Mouse (Mus musculus) adrenal gland, postnatal 36 days (tissue): ENCODE measurements around the gene Gm13697. TPM values are rescaled to one million over a fixed set of nuclear protein-coding genes. Genes with fewer than 3 reads are reported as not detected.
"Not testable (repeated sequence)": the region's sequence is repeated elsewhere in the genome, so short reads cannot be mapped to it uniquely, and the experiment has no call there.

Experiments
- DNase-seq, 2 experiments: peaks; one replicate each; pipeline ENCODE4 v3.0.0; 2021; ENCODE audit warnings: mixed read lengths in 1 of 2
- long read RNA-seq, 2 experiments: library from polyadenylated mRNA; stranded (forward); transcript quantifications; one replicate each; pipeline ENCODE4 v2.0.0; 2021; ENCODE audit warnings: borderline sequencing depth in 2 of 2
- total RNA-seq, 2 experiments: library from RNA; stranded (reverse); gene quantifications; 2 replicates each; pipeline ENCODE4 v1.2.3; 2021

Gene Gm13697
- 1 to 10 TPM; 1.5 to 1.7 TPM for total RNA-seq
- long read RNA-seq, experiment 1 = 0 reads
- long read RNA-seq, experiment 2 = 0 reads

DNA sequence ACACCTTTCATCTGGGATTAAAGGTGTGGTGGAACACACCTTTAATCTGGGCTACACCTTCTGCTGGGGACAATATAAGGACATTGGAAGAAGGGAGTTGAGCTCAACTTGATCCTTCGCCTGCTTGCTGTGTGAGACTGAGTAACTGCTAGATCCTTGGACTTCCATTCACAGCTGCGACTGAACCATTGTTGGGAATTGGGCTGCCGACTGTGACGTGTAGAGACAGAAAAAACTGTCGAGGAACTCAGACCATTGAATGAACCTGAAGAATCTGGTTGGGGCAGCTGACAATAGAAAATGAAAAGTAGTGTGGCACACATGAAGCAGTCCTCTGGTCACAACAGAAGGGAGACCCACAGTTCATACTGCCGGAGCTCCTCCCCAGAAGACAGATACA lies at the start of gene Gm13697:
Gene Gm13697, plus strand, starts transcription at position 301 of the 400 bp plus-strand sequence.
- DNase-seq = not testable (repeated sequence)

DNA sequence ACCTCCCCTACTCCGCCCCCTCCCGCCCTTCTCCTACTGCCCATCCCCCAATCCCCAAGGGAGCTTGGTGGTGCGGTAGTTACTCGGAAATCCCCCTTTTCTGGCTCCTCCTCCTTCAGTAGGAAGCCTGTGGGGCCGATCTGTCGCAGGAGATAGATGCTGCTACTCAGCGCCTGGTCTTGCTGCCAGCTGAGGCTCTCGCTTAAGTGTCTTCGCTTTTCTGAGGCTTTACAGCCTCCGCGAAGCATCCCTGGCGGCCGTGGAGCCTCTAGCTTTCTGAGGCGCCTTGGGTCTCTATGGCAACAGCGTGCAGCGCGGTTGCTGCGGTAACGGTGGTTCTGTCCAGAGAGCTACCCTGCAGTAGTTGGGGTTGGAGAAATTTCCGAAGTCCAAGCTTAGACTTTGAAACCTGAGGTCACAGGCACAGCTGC lies 43.6 kb upstream of the Gm13697 start, which contains the start of gene Zswim2:
Gene Zswim2, minus strand, starts transcription at position 298 of the 431 bp plus-strand sequence.
- peak; percentile 9 to 28 for DNase-seq

DNA sequence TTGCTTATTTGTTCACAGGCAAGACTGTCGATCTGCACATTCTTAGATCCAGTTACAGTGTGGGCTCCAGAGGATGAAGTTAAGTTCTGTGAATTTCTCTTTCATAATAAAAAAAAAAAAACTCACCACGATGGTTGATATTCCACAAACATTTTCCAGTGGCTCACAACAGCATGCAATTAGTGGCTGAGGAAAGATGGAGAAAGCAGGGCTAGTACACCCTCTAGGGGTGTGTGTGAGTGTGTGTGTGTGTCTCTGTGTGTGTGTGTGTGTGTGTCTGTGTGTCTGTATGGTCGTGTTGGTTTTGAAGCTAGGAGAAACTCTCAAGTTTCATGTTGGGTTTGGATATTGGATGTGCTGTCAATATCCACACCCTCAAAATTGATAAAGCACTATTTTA lies 43.2 kb upstream of the Gm13697 start:
- no peak for DNase-seq

DNA sequence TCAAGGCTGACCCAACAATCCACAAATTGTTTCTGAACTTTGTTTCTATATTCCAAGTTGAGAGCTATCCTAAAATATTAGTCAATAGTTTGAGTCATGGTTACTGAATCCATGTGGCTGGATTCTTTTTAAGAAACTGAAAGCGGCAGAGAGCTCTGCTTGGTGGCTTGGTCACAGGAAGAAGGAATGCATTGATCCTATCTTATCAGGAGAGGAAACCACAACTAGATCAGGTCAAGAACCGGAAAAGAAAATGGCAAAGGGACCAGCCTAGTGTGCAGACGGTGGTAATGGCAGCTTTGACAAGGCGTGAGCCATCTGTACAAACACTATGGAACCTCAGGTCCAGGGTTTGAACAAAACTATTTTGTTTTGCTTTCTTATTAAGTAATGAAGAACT lies 42.8 kb upstream of the Gm13697 start:
- no peak for DNase-seq

DNA sequence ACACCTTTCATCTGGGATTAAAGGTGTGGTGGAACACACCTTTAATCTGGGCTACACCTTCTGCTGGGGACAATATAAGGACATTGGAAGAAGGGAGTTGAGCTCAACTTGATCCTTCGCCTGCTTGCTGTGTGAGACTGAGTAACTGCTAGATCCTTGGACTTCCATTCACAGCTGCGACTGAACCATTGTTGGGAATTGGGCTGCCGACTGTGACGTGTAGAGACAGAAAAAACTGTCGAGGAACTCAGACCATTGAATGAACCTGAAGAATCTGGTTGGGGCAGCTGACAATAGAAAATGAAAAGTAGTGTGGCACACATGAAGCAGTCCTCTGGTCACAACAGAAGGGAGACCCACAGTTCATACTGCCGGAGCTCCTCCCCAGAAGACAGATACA lies 29.1 kb upstream of the Gm13697 start, which contains the start of gene Gm13698:
Gene Gm13698, plus strand, starts transcription at position 301 of the 400 bp plus-strand sequence.
- not testable (repeated sequence) for DNase-seq

DNA sequence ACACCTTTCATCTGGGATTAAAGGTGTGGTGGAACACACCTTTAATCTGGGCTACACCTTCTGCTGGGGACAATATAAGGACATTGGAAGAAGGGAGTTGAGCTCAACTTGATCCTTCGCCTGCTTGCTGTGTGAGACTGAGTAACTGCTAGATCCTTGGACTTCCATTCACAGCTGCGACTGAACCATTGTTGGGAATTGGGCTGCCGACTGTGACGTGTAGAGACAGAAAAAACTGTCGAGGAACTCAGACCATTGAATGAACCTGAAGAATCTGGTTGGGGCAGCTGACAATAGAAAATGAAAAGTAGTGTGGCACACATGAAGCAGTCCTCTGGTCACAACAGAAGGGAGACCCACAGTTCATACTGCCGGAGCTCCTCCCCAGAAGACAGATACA lies 23.3 kb upstream of the Gm13697 start, which contains the start of gene Gm13693:
Gene Gm13693, plus strand, starts transcription at position 301 of the 400 bp plus-strand sequence.
- DNase-seq = not testable (repeated sequence)

DNA sequence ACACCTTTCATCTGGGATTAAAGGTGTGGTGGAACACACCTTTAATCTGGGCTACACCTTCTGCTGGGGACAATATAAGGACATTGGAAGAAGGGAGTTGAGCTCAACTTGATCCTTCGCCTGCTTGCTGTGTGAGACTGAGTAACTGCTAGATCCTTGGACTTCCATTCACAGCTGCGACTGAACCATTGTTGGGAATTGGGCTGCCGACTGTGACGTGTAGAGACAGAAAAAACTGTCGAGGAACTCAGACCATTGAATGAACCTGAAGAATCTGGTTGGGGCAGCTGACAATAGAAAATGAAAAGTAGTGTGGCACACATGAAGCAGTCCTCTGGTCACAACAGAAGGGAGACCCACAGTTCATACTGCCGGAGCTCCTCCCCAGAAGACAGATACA lies 17.5 kb upstream of the Gm13697 start, which contains the start of gene Gm13695:
Gene Gm13695, plus strand, starts transcription at position 301 of the 400 bp plus-strand sequence.
- not testable (repeated sequence) for DNase-seq

DNA sequence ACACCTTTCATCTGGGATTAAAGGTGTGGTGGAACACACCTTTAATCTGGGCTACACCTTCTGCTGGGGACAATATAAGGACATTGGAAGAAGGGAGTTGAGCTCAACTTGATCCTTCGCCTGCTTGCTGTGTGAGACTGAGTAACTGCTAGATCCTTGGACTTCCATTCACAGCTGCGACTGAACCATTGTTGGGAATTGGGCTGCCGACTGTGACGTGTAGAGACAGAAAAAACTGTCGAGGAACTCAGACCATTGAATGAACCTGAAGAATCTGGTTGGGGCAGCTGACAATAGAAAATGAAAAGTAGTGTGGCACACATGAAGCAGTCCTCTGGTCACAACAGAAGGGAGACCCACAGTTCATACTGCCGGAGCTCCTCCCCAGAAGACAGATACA lies 11.7 kb upstream of the Gm13697 start, which contains the start of gene Gm13696:
Gene Gm13696, plus strand, starts transcription at position 301 of the 400 bp plus-strand sequence.
- not testable (repeated sequence) for DNase-seq

DNA sequence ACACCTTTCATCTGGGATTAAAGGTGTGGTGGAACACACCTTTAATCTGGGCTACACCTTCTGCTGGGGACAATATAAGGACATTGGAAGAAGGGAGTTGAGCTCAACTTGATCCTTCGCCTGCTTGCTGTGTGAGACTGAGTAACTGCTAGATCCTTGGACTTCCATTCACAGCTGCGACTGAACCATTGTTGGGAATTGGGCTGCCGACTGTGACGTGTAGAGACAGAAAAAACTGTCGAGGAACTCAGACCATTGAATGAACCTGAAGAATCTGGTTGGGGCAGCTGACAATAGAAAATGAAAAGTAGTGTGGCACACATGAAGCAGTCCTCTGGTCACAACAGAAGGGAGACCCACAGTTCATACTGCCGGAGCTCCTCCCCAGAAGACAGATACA lies 5.9 kb upstream of the Gm13697 start, which contains the start of gene Gm13694:
Gene Gm13694, plus strand, starts transcription at position 301 of the 400 bp plus-strand sequence.
- DNase-seq = not testable (repeated sequence)

DNA sequence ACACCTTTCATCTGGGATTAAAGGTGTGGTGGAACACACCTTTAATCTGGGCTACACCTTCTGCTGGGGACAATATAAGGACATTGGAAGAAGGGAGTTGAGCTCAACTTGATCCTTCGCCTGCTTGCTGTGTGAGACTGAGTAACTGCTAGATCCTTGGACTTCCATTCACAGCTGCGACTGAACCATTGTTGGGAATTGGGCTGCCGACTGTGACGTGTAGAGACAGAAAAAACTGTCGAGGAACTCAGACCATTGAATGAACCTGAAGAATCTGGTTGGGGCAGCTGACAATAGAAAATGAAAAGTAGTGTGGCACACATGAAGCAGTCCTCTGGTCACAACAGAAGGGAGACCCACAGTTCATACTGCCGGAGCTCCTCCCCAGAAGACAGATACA lies 5.7 kb downstream of the Gm13697 start, which contains the start of gene Gm13691:
Gene Gm13691, plus strand, starts transcription at position 301 of the 400 bp plus-strand sequence.
- not testable (repeated sequence) for DNase-seq

DNA sequence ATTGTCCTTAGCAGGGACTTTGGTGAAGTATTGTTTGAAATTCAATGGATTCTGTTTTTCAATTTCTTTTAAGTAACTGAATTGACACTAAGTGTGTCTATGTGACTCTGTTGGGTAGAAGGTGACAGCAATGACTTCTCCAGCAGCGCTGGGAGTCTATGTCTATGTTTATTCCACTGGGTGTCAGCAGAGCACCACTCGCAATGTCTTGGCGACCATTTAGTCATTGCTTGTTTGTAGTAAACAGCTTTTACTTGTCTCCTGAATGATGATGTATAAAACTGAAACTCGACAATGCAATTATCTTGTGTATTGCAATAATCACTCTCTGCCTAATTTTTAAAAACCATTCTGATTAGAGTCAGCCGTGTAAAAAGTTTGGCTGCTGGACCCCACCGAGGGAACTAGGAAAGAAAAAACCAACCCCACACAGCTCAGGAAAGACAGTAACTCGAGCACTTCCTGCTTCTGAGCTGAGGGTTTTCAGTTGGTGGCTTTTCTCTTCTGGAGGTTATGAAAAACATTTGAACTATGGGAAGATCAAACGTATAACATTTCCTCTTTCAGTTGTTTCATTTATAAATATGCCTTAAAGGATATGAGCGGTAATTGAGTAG lies 9.2 kb downstream of the Gm13697 start:
- DNase-seq = peak in 1 of 2 experiments; percentile 5

DNA sequence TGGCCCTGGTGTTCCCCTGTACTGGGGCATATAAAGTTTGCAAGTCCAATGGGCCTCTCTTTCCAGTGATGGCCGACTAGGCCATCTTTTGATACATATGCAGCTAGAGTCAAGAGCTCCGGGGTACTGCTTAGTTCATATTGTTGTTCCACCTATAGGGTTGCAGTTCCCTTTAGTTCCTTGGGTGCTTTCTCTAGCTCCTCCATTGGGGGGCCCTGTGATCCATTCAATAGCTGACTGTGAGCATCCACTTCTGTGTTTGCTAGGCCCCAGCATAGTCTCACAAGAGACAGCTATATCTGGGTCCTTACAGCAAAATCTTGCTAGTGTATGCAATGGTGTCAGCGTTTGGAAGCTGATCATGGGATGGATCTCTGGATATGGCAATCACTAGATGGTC lies 10.0 kb downstream of the Gm13697 start:
- DNase-seq = not testable (repeated sequence)

DNA sequence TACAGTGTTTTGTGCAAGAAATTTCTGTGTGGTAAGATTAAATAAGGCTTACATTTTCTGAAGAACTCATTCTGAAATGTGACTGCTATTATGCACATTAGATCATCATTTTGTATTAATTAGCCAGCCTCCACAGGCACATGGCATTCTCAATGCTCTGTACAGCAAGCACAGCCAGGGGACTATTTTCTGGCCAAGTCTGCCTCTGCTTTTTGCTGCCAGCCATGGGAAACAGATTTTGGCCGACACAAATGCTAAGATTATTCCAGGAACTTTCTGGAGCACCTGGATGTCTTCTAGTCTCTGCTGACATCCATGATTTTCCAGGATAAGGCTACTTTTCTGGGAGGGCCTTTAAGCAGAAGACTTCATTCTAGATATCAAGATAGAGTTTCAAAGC lies 24.4 kb downstream of the Gm13697 start:
- DNase-seq = no peak

DNA sequence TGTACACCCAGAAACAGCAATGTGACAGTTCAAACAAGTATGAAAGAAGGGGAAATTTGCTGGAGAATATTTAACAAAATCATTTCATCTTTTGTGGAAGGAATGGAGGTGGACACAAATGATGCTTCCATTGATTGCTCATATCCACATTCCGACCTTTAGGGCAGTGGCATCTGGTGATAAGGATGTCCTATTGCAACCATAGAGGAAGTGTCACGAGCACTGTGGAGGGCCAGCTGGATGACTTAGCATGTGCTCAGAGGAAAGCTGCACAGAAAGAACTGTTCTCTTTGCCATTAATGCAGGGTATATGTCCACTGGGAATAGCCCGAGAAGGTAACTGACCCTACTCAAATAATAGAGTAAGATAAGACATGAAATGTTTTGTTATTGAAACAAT lies 25.3 kb downstream of the Gm13697 start:
- DNase-seq = peak; percentile 0 to 4

DNA sequence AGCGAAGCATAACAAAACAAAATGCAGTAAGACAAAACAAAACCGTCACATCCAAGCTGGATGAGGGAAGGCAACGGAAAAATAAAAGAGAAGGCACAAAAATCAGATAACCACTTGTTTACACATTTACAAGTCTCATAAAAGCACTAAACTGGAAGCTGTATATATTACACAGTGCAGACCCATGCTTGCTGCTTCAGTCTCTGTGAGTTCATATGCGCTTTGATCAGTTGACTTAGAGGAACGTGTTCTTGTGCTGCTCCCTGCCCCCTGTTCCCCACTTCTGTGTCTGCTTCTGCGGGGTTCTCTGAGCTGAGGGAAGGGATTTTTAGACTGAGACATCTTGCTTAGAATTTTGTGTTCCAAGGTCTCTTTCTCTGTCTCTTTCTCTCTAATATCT lies 30.0 kb downstream of the Gm13697 start:
- DNase-seq = no peak

DNA sequence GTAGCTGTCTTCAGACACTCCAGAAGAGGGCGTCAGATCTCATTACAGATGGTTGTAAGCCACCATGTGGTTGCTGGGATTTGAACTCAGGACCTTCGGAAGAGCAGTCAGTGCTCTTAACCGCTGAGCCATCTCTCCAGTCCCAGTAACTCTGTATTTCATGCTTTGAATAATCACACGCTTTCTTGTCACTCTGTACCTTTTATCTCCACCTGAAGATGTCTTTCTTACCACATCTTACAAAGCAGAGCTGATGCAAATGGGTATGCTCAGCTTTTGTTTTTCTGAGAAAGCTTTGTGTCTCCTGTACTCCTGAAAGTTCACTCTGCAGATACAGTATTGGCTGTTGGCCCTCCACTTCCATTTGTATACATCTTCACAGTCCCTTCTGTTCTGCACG lies 31.7 kb downstream of the Gm13697 start:
- DNase-seq = not testable (repeated sequence)

DNA sequence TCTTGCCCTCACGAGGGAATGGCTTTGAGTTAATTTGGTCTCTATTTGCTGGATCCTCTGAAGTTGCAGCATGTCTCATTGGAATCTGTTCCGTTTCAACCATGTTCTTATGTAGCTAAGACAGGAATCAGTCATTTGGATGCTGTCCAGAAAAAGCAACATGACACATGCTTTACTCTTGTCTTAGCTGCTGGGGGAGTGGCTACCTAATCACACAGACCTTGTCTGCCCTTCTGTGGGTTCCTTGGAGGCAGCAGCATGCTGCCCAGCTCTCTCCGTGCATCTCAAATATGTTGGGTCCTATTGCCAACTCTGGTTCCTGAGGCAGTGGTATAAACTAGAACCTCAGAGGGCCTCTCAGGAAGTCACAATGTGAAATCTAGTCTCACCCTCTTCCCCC lies 33.8 kb downstream of the Gm13697 start:
- no peak for DNase-seq

DNA sequence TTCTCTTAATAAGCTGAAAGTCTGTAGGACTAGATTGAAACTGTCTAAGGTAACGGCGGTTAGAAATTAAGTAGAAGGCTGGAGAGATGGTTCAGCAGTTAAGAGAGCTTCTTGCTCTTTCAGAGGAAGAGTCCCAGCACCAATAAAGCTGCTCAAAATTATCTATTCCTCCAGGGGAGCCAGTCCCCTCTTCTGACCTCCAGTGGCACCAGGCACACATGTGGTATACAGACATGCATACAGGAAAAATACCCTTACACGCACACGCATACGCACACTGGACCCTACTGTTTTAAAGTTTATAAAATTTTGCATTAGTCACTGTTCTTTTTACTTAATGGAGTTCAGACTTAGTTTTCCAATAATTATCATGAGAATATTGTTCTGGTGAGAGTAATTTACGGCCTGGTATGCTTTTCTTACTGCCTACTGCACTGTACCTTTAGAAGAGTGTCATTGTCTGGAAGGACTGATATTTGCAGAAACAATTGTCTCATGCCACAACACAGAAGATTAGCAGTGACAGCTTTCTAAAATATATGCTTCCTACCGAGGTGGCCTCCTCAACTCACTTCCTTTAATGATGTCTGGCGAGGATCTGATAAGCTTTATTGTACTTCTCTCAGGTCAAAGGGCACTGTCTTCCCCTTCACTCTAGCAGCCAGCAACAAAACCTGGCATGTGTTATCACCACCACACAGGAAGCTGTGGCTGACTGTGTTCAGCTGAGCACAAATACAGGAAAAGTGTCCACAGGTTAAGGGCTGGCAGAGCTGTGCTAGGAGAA lies 35.2 kb downstream of the Gm13697 start:
- DNase-seq = peak; percentile 15 to 21

DNA sequence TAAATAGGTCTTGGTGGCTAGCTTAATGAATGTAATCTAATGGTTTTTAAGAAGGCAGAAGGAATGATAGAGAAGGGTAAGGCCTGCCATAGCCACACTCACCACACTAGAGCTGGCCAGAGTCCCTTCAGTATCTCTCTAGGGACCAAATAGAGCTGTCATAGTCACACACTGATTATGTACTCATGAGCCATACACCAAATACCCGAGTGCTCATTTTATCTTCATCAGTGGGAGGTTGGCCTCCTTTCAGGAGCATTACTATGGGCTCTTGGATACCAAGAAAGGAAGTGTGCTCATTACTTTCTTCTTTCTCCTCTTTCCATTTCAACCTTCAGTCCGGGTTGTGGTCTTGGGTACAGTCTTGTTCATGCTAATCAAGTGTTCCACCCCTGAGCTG lies 37.4 kb downstream of the Gm13697 start:
- DNase-seq = no peak

DNA sequence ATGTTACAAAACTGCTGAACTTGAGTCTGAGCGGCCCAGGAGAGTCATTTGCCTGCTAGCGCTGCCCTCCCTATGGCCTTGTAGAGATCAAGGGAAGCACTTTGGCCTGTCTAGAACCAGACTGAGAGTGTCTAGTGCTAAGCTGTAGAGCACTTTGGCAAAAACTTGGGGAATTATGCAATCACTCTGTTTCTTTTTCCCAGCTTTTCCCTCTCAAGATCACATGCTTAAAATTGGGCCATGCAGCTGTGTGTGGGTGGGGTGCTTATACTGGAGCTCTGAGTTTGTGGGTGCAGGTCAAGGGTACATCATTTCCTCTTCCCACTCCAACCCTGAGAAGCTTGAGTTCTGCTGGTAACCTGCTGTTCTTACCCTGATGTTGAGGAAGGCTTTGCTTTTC lies 38.4 kb downstream of the Gm13697 start:
- DNase-seq = peak; percentile 5 to 13

DNA sequence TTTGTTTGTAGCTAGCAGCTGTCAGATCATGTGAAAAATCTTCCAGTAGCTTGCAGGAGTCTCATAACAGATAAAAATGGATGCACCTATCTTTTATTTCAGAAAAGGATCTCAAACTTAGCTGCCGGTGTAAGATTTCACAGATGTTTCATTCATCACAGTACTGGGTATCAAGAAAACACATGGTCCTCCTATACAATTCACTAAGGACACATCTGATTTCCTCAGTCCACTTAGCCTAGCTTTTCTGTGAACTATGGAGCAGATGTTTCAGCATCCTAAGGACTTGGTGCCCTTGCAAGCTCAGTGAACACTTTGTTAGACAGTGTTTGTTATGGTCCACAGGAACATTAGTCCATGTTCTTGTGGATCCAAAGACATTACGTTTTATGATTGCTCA lies 38.8 kb downstream of the Gm13697 start:
- no peak for DNase-seq

DNA sequence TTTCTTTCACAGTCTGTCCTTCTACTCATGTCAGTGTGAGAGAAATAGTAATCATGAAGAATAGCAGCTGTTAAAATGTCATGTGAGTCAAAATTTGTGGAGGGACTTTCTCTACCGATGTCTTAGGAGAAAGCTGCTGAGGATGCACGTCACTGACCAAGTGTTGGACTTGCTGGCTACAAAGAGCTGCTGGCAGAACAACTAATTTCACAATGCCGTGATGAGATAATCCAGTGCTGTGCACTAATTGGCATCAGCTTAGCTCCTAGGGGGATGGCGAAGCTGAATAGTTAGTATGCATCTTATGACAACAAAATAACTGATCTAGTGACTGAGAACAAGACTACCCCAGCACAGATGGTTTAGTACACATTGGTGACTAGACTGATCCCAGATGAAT lies 40.7 kb downstream of the Gm13697 start:
- peak in 1 of 2 experiments; percentile 12 for DNase-seq

DNA sequence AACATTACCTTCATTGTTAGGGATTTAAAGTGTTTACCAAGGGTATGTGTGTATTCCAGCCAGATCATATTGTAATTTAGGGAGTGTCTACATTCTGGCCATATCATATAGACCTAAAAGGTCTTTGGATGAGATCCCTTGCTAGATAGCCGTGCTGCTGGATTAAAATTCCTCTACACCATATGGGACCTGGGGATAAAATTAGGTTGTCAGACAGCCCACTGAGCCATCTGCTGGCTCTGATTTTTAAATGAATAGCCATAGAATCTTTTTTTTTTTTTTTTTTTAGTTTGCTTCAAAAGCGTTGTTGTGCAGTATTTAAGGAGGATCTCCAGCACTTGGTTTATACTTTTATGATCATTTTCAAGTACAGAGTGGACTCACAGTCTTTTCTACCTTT lies 48.0 kb downstream of the Gm13697 start:
- DNase-seq = no peak
